Mouse (Mus musculus) ES-E14 (cell line): Measurements from ENCODE around the gene Vps8.

ENCODE experiments used
- CHD2 ChIP-seq: IDR thresholded peaks from 2 replicates; pipeline ENCODE4 v1.6.1; 2014; ENCODE audit warnings: mild to moderate bottlenecking, low read depth, low read length, inconsistent platforms
- ZNF384 ChIP-seq: IDR thresholded peaks from 2 replicates; pipeline ENCODE4 v1.6.1; 2012; ENCODE audit warnings: low read depth, low read length, inconsistent platforms

GRCm38 (mm10) chr16:21607651-21608040 is 184.7 kb downstream of the Vps8 start:
- TF ChIP-seq ZNF384 (no peak), CHD2 (no peak)
